Mouse (Mus musculus): ENCODE data around the gene 4930590J08Rik. TPM values are rescaled to one million over a fixed set of nuclear protein-coding genes. Genes with fewer than 3 reads are reported as not detected.
"Not testable (repeated sequence)": the region's sequence is repeated elsewhere in the genome, so short reads cannot be mapped to it uniquely, and the experiment has no call there.

Gene 4930590J08Rik
- polyA plus RNA-seq, 1 experiment from 2014 or later: 1.0 TPM

DNA sequence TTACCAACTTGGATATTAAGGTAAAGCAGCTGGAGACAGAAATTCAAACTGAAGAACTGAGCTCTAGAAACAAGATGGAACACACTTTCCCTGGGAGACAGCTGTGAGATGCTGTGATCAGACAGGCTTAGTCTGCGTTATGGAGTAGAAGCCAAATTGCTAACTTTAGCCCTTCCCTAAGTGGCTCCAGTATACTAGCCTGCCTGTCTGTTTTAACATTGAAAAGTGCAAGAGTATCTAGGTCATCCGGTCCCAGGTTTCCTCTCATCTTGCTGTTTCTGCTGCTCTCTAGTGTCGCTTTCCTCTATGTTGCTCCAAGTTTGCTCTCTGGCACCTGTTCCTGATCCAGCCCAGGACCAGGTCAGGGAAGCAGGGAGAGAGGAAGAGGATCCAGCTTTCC is 5.8 kb upstream of the 4930590J08Rik start:
- ATAC-seq (ENCODE audit: low read depth): no peak
- peaks cover 87% of the 10 kb centered on the region for H3K36me3 ChIP-seq
- no peak overlapping the region for H3K9ac ChIP-seq
- H3K4me3 ChIP-seq: no peak overlapping the region
- no peaks in the 10 kb centered on the region for H3K27me3 ChIP-seq
- no peak overlapping the region for H3K27ac ChIP-seq (replicated peaks)
- H3K9me3 ChIP-seq: no peaks in the 10 kb centered on the region
- H3K4me2 ChIP-seq: no peak overlapping the region
- no peaks in the 10 kb centered on the region for H3K4me1 ChIP-seq (replicated peaks)
- WGBS: 96% methylated on average over 3 of the region's 3 CpGs

DNA sequence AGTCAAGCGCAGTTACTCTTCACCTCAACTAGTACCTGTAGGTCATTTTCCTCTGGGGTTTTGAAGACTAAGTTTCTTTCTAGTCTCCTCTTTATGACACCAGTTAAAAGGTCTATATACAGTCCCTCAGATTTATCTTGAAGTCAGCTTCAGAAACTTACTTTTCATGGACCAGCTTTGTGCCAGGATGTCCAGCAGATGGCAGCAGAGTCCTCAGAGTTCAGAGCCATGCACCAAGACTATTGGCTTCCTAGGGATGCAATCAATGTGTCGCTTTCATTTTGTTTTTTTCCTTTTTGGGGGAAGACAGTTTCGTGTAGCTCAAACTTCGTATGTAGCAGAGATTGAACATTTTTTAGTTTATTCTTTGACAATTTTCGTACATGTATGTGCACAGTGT is 1.1 kb upstream of the 4930590J08Rik start:
- no peaks in the 10 kb centered on the region for H3K27me3 ChIP-seq
- no peaks in the 10 kb centered on the region for H3K9me3 ChIP-seq
- no peak overlapping the region for H3K27ac ChIP-seq (replicated peaks)
- H3K9ac ChIP-seq: no peak overlapping the region
- H3K4me1 ChIP-seq (replicated peaks): peaks cover 11% of the 10 kb centered on the region
- no peak for ATAC-seq (ENCODE audit: low read depth)
- WGBS: 38% methylated on average over 5 of the region's 5 CpGs
- H3K36me3 ChIP-seq: peaks cover 52% of the 10 kb centered on the region
- no peak overlapping the region for H3K4me3 ChIP-seq
- no peak overlapping the region for H3K4me2 ChIP-seq

DNA sequence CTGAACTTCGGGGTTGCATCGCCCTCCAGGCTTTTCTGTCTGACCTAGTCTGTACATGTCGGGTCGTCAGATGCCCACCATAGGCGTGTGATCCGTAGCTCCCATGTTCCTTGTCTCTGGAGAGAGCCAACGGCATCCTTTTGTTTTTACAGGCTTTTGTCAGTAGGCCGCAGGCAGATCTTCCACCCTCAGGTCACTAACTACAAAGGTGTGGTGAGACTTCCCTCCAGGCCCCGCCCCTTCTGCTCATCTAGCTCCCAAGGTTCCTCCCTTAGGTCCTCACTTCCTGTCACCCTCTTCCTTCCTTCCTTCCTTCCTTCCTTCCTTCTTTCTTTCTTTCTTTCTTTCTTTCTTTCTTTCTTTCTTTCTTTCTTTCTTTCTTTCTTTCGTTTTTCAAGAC is 11.4 kb downstream of the 4930590J08Rik start:
- peaks cover 12% of the 10 kb centered on the region; the same call in 1 of the 2 replicates for H3K4me1 ChIP-seq (replicated peaks)
- no peaks in the 10 kb centered on the region for H3K9me3 ChIP-seq
- H3K27me3 ChIP-seq: no peaks in the 10 kb centered on the region
- H3K9ac ChIP-seq: no peak overlapping the region
- no peak overlapping the region for H3K4me3 ChIP-seq
- H3K36me3 ChIP-seq: no peaks in the 10 kb centered on the region
- 91% methylated on average over 10 of the region's 10 CpGs for WGBS
- no peak overlapping the region for H3K27ac ChIP-seq (replicated peaks)
- ATAC-seq (ENCODE audit: low read depth): no peak
- H3K4me2 ChIP-seq: no peak overlapping the region

- WGBS: 40% methylated on average over 4 of the region's 4 CpGs
- H3K4me2 ChIP-seq: no peak overlapping the region
- no peaks in the 10 kb centered on the region for H3K27me3 ChIP-seq
- H3K27ac ChIP-seq (replicated peaks): no peak overlapping the region
- H3K4me3 ChIP-seq: no peak overlapping the region
- H3K4me1 ChIP-seq (replicated peaks): peaks cover 10% of the 10 kb centered on the region; the same call in 1 of the 2 replicates
- no peaks in the 10 kb centered on the region for H3K36me3 ChIP-seq
- ATAC-seq (ENCODE audit: low read depth): no peak
- H3K9me3 ChIP-seq: no peaks in the 10 kb centered on the region
- H3K9ac ChIP-seq: no peak overlapping the region
Measured at GRCm38 (mm10) chr6:91917286-91917685, 14.7 kb downstream of the 4930590J08Rik start.

GRCm38 (mm10) chr6:91917716-91918115 is 15.1 kb downstream of the 4930590J08Rik start:
- no peaks in the 10 kb centered on the region for H3K36me3 ChIP-seq
- peaks cover 6% of the 10 kb centered on the region; the same call in 1 of the 2 replicates for H3K4me1 ChIP-seq (replicated peaks)
- ATAC-seq (ENCODE audit: low read depth): no peak
- no peaks in the 10 kb centered on the region for H3K27me3 ChIP-seq
- H3K9me3 ChIP-seq: no peaks in the 10 kb centered on the region
- H3K27ac ChIP-seq (replicated peaks): no peak overlapping the region
- WGBS: 80% methylated on average over 11 of the region's 11 CpGs
- H3K4me2 ChIP-seq: no peak overlapping the region
- no peak overlapping the region for H3K9ac ChIP-seq
- H3K4me3 ChIP-seq: no peak overlapping the region

- peaks cover 22% of the 10 kb centered on the region for H3K4me1 ChIP-seq (replicated peaks)
- H3K9ac ChIP-seq: no peak overlapping the region
- no peak overlapping the region for H3K4me3 ChIP-seq
- H3K4me2 ChIP-seq: no peak overlapping the region
- H3K9me3 ChIP-seq: no peaks in the 10 kb centered on the region
- WGBS: 72% methylated on average over 5 of the region's 5 CpGs
- H3K36me3 ChIP-seq: no peaks in the 10 kb centered on the region
- ATAC-seq (ENCODE audit: low read depth): no peak; the same call in 1 of the 2 replicates
- peak overlapping the region; percentile 56; the same call in 1 of the 2 replicates for H3K27ac ChIP-seq (replicated peaks)
- H3K27me3 ChIP-seq: no peaks in the 10 kb centered on the region; the same call in 1 of the 2 replicates
Measured at GRCm38 (mm10) chr6:91931231-91931630, 28.6 kb downstream of the 4930590J08Rik start.

DNA sequence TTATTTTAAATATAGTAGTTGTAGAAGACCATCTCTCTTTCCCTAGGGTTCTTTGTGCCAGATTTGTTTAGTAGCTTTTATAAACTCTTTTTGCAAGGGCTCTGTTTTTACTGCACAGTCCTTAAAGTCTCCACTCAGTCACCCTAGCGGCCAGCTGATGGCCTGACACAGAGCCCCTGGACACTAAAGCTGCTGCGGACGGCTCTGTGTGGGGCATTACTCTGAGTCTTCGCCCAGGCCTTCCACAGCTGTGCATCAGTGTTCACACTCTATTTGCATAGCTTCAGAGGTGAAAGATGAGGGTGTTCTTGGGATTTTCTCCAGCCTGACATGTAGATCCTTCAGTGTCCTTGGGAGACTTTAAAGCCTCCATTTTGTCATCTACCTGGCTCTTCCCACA is 35.9 kb downstream of the 4930590J08Rik start:
- Histone ChIP-seq H3K9ac (no peak overlapping the region), H3K4me2 (no peak overlapping the region), H3K4me3 (no peak overlapping the region), H3K27me3 (no peaks in the 10 kb centered on the region; the same call in 1 of the 2 replicates), H3K4me1 (replicated peaks) (peaks cover 6% of the 10 kb centered on the region; the same call in 1 of the 2 replicates), H3K36me3 (no peaks in the 10 kb centered on the region), H3K27ac (replicated peaks) (no peak overlapping the region), H3K9me3 (no peaks in the 10 kb centered on the region)
- WGBS: 48% methylated on average over 4 of the region's 4 CpGs
- ATAC-seq (ENCODE audit: low read depth): no peak

DNA sequence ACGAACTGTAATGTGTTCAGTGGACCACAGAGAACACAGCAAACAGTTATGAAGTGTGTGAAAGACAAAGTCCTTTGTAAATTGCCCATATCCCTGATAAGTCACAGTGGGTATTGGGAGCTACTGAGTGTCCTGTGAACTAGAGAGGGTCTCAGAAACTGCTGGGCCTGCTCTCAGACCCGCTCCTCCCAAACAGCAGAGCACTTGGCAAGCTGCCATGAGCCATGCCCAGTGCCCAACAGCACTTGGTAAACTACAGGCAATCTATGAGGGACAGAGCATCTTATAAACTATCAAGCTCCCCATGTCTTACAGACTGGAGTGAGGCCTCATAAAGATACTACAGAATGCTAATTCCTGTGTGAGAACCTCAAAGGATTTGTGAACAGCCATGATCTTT is 45.8 kb downstream of the 4930590J08Rik start:
- H3K9me3 ChIP-seq: no peaks in the 10 kb centered on the region
- no peak overlapping the region for H3K9ac ChIP-seq
- no peaks in the 10 kb centered on the region; the same call in 1 of the 2 replicates for H3K27me3 ChIP-seq
- H3K4me3 ChIP-seq: no peak overlapping the region
- no peak overlapping the region for H3K27ac ChIP-seq (replicated peaks)
- WGBS: 79% methylated on average over 2 of the region's 2 CpGs
- H3K4me1 ChIP-seq (replicated peaks): peaks cover 9% of the 10 kb centered on the region; the same call in 1 of the 2 replicates
- no peak for ATAC-seq (ENCODE audit: low read depth)
- no peaks in the 10 kb centered on the region for H3K36me3 ChIP-seq
- H3K4me2 ChIP-seq: no peak overlapping the region

DNA sequence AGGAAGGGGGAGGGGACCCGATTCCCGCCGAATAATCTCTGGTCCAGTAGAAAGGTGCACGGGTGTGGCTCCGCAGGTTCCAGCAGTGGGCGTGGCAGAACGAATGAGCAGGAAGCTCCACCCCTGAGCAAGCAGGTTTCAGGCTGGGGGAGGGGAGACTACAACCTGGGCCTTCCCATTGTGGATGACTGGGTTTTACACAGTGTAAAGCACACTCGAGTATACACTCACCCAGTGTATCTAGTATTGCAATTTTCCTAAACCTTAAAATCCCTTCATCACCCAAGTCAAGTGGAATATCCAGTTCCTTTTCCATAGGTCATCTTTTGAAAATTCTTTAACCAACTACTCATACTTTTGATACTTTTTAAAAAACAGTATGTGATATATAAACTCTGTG is 55.4 kb downstream of the 4930590J08Rik start:
- H3K36me3 ChIP-seq; H3K9me3 ChIP-seq; H3K4me3 ChIP-seq; H3K27ac ChIP-seq (replicated peaks); H3K27me3 ChIP-seq; H3K4me2 ChIP-seq; ATAC-seq (ENCODE audit: low read depth); H3K9ac ChIP-seq: not testable (repeated sequence)
- 9% methylated on average over 3 of the region's 8 CpGs for whole genome bisulfite sequencing
- peaks cover 37% of the 10 kb centered on the region for H3K4me1 ChIP-seq (replicated peaks)

DNA sequence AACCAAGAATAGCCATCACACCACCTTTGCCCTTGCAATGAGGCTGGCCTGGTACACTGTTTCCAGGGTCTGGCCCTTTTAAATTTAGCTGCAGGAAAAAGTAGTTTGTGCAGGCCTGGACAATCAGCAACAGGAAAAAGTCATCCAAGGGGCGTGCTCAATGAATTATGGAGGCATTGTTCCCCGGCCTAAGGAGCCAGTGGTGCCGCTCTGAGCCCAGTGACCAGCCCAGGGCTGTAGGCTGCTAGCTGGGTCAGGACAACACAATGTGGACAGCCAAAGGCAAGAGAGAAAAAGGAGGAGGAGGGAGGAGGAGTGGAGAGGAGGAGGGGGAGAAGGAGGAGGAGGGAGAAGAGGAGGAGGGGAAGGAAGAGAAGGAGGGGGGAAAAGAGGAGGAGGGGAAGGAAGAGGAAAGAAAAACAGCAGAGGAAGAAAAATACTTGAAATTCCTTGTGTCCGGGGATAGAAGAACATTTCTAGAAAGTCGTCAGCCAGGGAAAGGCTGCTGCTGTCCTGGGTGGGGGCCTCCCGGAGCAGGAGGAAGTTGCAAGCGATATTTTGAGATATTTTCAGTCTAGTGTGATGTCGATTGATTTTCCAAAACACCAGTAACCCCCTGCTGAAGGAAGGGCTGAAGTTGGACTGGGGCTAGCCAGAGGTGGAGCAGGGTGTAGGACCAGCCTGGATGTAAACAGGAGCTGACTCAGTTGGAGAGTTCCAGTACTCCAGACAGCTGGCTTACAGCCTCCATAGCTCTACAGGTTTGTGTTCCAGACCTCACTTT is 57.6 kb downstream of the 4930590J08Rik start:
- Histone ChIP-seq H3K36me3 (no peaks in the 10 kb centered on the region), H3K27me3 (0 out of 2 replicates have a peak, but pooled peaks cover 9% of the 10 kb centered on the region), H3K9me3 (no peaks in the 10 kb centered on the region), H3K4me3 (no peak overlapping the region), H3K4me1 (replicated peaks) (peaks cover 48% of the 10 kb centered on the region), H3K4me2 (no peak overlapping the region), H3K9ac (no peak overlapping the region), H3K27ac (replicated peaks) (no peak overlapping the region)
- no peak; the same call in 1 of the 2 replicates for ATAC-seq (ENCODE audit: low read depth)
- WGBS: 39% methylated on average over 8 of the region's 8 CpGs

DNA sequence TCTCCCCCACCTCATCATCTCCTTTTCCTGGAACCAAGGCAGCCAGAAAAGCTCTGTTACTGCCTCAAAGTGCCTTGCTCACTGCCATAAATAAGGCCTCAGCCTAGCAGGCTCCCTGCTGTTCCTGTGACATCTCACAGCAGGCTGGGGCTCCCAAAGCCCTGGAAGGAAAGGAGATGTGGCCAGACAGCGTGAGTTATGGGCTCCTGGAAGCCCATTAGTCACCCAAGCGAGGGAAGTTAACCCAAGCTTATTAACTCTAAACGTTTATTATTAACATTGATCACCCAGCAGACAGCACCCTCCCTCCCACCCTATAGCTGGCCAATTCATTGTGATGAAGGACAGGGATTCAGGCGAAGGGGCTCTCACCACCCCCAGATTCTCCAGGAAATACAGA is 60.8 kb downstream of the 4930590J08Rik start:
- 3% methylated on average over 4 of the region's 4 CpGs for WGBS
- peaks cover 71% of the 10 kb centered on the region for H3K4me1 ChIP-seq (replicated peaks)
- no peak overlapping the region for H3K4me2 ChIP-seq
- peak overlapping the region; percentile 62 for H3K27ac ChIP-seq (replicated peaks)
- no peaks in the 10 kb centered on the region; the same call in 1 of the 2 replicates for H3K27me3 ChIP-seq
- no peak overlapping the region for H3K4me3 ChIP-seq
- no peaks in the 10 kb centered on the region for H3K9me3 ChIP-seq
- no peaks in the 10 kb centered on the region for H3K36me3 ChIP-seq
- H3K9ac ChIP-seq: no peak overlapping the region
- ATAC-seq (ENCODE audit: low read depth): peak; percentile 76

DNA sequence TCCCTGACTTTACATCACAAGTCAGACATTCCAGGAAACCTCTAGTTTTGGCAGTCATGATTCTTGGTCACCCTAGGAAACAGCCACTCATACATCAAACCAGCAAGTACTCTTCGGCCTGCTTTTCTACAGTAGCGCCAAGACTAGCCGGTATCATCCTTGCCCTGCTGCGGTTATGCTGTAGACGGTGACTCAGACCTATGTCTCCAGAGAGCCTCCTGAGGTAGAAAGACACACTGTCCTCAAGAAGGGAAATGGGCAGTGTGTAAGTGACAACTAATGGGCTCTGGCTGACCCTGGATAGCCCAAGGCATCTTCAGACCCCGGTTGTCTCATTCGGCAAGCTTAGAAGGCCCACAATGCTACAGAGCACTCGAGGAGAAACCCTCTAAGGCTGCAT is 62.5 kb downstream of the 4930590J08Rik start:
- Histone ChIP-seq H3K4me2 (no peak overlapping the region), H3K4me3 (no peak overlapping the region), H3K9me3 (no peaks in the 10 kb centered on the region), H3K4me1 (replicated peaks) (peaks cover 69% of the 10 kb centered on the region), H3K36me3 (no peaks in the 10 kb centered on the region), H3K9ac (no peak overlapping the region), H3K27me3 (no peaks in the 10 kb centered on the region; the same call in 1 of the 2 replicates), H3K27ac (replicated peaks) (no peak overlapping the region)
- WGBS: 89% methylated on average over 8 of the region's 8 CpGs
- no peak for ATAC-seq (ENCODE audit: low read depth)

Data from neural tube, embryonic 13.5 days (tissue).